Mouse (Mus musculus) bone marrow, adult 2 months (tissue): ENCODE measurements around the gene Slc30a1. TPM values are rescaled to one million over a fixed set of nuclear protein-coding genes. Genes with fewer than 3 reads are reported as not detected.
A peak's percentile ranks its signal among the peaks of the same experiment; 100 is the strongest.

Source experiments
- H3K27ac ChIP-seq: fragments of 200-500 bp; 2 replicates; pipeline ENCODE4 v1.5.1; 2012; ENCODE audit warnings: low read depth, mild to moderate bottlenecking, control low read depth, inconsistent platforms, low read length; ENCODE audit not compliant: control insufficient read depth, poor library complexity, insufficient read depth
- H3K4me1 ChIP-seq: fragments of 200-500 bp; 2 replicates; pipeline ENCODE4 v1.6.1; 2011; ENCODE audit warnings: low read length; ENCODE audit not compliant: control insufficient read depth, insufficient read depth
- H3K4me3 ChIP-seq: fragments of 200-500 bp; replicated peaks from 2 replicates; pipeline ENCODE3; 2011; ENCODE audit warnings: mild to moderate bottlenecking, low read depth, low read length, control low read depth; ENCODE audit not compliant: control insufficient read depth
- CTCF ChIP-seq: fragments of 200-500 bp; IDR thresholded peaks from 2 replicates; pipeline ENCODE4 v1.5.1; 2011; ENCODE audit warnings: low read length, control low read depth; ENCODE audit not compliant: control insufficient read depth, insufficient read depth
- POLR2A ChIP-seq: fragments of 200-500 bp; IDR thresholded peaks from 2 replicates; pipeline ENCODE4 v1.6.1; 2011; ENCODE audit warnings: low read depth, mild to moderate bottlenecking, control low read depth, low read length, borderline replicate concordance; ENCODE audit not compliant: control insufficient read depth
- WGBS: fragments of 180-500 bp; shearing (Covaris S2); methylation state at CpG from one replicate; pipeline ENCODE4 v1.1.7; 2018; 5-methylcytosine and 5-hydroxymethylcytosine counted together
- polyA plus RNA-seq: library from polyadenylated mRNA; stranded (reverse); fragments of >200 nt; gene quantifications from 2 replicates; pipeline ENCODE4 v1.2.4, GENCODE M21; 2011; ENCODE audit warnings: low replicate concordance; ENCODE audit not compliant: missing spikeins, insufficient read depth, insufficient read length

Gene Slc30a1
- polyA plus RNA-seq, 1 experiment: 7.9 TPM

DNA sequence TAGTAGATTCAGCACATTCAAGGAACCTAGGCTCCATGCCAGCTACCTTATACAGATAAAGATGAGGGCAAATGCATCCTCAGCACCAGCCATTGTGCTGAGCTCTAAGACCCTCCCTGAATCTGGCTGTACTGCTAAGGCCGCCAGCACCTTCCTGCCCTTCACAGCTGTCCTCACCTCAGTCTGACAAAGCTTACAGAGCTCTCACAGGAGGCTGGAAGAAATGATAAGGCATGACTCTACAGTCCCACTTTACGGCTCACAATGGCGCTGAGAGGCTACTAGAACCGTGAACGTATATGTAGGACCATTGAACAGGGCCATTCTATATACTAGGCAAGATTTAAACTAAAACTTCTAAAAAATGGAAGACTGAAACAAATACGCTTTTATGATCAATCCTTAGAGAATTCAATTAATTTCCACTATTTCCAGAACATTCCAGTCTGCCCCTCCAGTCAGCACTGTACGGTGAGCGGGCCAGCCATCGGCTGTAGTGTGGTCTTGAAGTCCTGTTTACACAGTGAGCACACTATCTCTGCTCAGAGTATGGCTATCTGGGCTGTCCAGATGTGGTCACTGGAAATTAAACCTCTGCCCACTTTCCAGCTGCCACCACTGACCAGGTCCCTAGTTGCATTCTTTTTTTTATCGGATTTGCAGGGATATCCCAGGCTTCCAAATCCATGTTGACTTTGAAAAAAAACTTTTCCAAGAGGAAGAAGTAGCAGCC, 23.9 kb upstream of the Slc30a1 start:
- 79% methylated on average over 10 of the region's 10 CpGs for WGBS
- Histone ChIP-seq H3K4me3 (no peak overlapping the region), H3K27ac (no peak overlapping the region), H3K4me1 (no peaks in the 10 kb centered on the region; the same call in 1 of the 2 replicates)
- TF ChIP-seq POLR2A: no peak
- no peak for TF ChIP-seq CTCF

- TF ChIP-seq POLR2A: no peak
- TF ChIP-seq CTCF: no peak
- Histone ChIP-seq H3K27ac (no peak overlapping the region), H3K4me1 (no peaks in the 10 kb centered on the region; the same call in 1 of the 2 replicates), H3K4me3 (no peak overlapping the region)
- 60% methylated on average over 5 of the region's 5 CpGs for WGBS
Observed at GRCm38 (mm10) chr1:191883654-191884053, 22.9 kb upstream of the Slc30a1 start.

GRCm38 (mm10) chr1:191891912-191892311, 14.7 kb upstream of the Slc30a1 start:
- WGBS: 66% methylated on average over 6 of the region's 6 CpGs

GRCm38 (mm10) chr1:191894386-191894785, 12.2 kb upstream of the Slc30a1 start:
- Histone ChIP-seq H3K4me1 (no peaks in the 10 kb centered on the region), H3K4me3 (no peak overlapping the region), H3K27ac (no peak overlapping the region)
- no peak for TF ChIP-seq POLR2A
- no peak for TF ChIP-seq CTCF
- 72% methylated on average over 17 of the region's 17 CpGs for WGBS

More at GRCm38 (mm10) chr1:191891912-191892311, 14.7 kb upstream of the Slc30a1 start:
- H3K4me3 ChIP-seq: no peak overlapping the region
- H3K27ac ChIP-seq: no peak overlapping the region
- TF ChIP-seq CTCF: no peak
- TF ChIP-seq POLR2A: no peak
- H3K4me1 ChIP-seq: no peaks in the 10 kb centered on the region

DNA sequence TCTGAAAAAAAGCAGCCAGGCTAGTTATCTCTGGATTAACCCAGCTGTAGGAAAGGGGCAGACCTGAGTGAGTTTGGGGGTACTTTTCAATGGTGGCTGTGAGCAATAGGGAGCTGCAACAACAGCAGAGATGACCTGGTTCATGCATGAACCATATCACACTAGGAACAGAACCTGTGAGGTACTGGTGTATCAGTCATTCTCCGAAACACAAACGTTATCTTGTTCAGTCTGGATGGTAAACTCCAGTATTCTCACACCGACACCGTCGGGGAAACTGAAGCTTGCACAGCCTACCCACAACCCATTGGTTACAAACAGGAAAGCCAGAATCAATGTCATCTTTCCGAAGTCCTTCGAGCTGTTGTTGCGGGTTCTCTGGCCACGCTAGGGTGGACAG, 11.7 kb upstream of the Slc30a1 start:
- 55% methylated on average over 9 of the region's 9 CpGs for WGBS
- H3K27ac ChIP-seq: no peak overlapping the region
- TF ChIP-seq POLR2A (no peak), CTCF (no peak)
- H3K4me1 ChIP-seq: no peaks in the 10 kb centered on the region
- H3K4me3 ChIP-seq: no peak overlapping the region

DNA sequence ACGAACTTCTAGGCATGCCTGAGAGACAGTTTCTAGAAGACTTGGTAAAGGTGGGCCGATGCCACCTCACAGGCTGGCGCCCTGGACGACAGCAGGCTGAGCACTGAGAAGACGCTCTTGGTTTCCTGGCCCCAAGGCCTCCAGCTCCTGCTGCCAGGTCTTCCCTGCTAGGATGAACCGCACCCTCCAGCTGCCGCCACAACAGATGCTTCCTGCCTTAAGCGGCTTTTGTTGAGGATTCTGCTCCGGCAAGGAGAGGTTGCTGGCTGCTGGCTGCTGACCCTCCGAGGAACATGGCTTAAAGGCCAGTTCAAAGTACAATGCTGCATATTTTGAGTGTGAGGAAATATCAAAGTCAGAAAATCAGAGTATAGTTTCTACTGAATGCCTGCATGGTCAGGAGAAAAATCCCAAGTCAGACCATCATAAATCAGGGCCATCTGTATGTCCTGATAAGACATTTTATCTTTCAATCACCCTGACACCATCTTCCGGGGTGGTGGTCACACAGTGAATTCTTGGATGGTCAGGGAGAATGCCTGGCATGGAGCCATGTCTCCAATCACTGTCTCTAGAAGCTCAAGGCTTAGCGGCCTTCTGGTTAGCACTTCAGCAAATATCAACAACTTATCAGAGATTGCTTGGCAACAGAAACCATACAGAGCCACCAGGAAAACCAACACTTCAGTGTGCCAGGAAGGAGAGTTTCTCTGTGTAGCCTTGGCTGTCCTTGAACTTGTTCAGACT, 9.6 kb upstream of the Slc30a1 start:
- 45% methylated on average over 12 of the region's 12 CpGs for WGBS
- H3K4me3 ChIP-seq: no peak overlapping the region
- TF ChIP-seq POLR2A: no peak
- no peak for TF ChIP-seq CTCF
- H3K4me1 ChIP-seq: no peaks in the 10 kb centered on the region; the same call in 1 of the 2 replicates
- H3K27ac ChIP-seq: no peak overlapping the region

GRCm38 (mm10) chr1:191905637-191906533, 682 bp upstream of the Slc30a1 start:
- 6% methylated on average over 58 of the region's 58 CpGs for WGBS

DNA sequence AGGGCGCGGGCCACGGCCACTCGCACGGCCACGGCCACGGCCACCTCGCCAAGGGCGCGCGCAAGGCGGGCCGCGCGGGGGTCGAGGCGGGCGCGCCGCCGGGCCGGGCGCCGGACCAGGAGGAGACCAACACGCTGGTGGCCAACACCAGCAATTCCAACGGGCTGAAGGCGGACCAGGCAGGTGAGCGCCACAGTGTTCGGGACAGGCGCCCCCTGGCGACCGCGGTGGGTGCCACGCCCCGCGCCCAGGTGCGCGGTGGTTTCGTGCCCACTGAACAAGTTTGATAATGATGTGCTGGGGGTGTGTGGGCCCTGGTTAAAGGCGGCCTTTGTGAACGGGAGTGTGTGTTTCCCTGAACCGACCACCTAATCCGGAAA, 854 bp downstream of the Slc30a1 start:
- peak overlapping the region; percentile 91 for H3K27ac ChIP-seq
- H3K4me1 ChIP-seq: peaks cover 2% of the 10 kb centered on the region
- TF ChIP-seq POLR2A: 0 out of 2 replicates have a peak, but pooled peaks have one; percentile 47
- peak; percentile 87 for TF ChIP-seq CTCF
- peak overlapping the region; percentile 94 for H3K4me3 ChIP-seq
- WGBS: under 1% methylated on average over 43 of the region's 43 CpGs

More at GRCm38 (mm10) chr1:191905637-191906533, 682 bp upstream of the Slc30a1 start:
- TF ChIP-seq POLR2A (no peak), CTCF (no peak)
- H3K27ac ChIP-seq: no peak overlapping the region; the same call in 1 of the 2 replicates
- H3K4me1 ChIP-seq: peaks cover 2% of the 10 kb centered on the region
- H3K4me3 ChIP-seq: peak overlapping the region; percentile 51
